Mouse (Mus musculus) kidney, adult 9 months (tissue): Measurements from ENCODE around the gene Ldhd.

Experiments used
- DNase-seq: peaks from one replicate; pipeline ENCODE4 v3.0.0; 2022

Gene Ldhd

DNA sequence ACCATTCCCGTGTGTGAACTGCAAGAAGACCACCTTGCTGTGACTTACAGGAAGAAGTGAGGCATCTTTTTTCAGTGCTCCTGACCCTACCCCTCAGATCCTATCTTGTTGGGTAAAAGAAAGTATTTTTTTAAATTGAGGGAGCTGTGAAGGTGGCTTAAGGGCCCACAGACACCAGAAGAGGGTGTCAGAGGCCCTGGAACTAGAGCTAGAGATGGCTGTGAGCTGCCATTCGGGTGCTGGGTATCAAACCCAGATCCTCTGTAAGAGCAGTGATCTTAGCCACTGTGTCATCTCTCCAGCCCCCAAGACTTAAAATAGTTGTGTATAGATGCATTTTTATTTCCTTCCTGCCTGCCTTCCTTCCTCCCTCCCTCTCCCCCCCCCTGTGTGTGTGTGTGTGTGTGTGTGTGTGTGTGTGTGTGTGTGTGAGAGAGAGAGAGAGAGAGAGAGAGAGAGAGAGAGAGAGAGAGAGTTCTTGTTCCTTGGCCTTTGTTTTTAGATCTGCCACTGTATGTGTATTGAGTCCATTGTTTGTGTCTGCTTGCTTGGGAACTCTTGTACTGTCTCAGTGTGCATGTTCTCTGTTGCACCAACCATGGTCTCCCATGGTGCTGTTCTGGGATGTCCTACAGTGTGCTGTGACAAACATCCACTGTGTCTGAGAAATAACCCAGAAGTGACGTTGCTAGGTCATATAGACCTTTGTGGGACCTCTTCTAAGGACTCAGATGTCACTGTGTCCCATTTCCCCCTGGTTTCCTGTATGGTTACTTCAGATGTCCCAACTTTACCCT lies 35.9 kb downstream of the Ldhd start:
- no peak for DNase-seq

DNA sequence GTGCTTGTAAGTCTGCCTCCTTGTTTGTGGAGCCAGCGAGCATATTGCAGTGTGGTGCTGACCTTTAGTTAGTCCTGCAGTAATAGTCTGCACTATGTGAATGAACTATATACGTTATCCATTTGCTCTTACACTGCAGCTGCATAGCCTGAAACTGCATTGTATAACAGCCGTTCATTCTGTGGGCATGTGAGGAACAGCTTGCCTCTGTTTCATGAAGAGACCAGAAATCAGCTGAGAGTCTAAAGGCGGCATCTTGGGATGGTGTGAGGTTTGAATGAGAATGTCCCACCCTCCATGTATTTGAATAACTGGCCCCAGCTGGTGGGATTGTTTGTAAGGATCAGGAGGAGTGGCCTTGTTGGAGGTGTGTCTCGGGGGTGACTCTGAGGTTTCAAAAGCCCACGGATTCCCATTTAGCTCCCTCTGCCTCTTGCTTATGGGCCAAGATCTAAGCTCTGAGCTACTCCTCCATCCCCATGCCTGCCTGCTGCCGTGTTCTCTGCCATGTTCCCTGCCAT lies 37.7 kb downstream of the Ldhd start:
- no peak for DNase-seq

DNA sequence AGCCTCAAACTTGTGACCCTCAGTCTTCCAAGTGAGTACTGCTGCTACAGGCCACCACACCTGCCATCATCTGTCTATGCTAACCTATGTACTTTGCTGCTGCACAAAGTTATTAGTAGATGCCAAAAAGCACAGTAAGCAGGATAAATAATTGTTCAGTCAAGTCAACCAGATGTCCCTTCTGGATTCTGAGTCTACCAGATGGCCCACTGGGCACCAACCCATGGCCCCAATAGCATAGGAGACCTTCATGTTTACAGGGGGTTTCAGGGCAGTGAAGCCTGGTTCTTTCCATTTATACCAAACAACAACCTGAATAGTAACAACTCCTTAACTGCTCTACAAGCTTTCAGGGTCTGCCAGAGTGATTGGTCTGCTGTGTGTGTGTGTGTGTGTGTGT lies 39.0 kb downstream of the Ldhd start:
- no peak for DNase-seq

DNA sequence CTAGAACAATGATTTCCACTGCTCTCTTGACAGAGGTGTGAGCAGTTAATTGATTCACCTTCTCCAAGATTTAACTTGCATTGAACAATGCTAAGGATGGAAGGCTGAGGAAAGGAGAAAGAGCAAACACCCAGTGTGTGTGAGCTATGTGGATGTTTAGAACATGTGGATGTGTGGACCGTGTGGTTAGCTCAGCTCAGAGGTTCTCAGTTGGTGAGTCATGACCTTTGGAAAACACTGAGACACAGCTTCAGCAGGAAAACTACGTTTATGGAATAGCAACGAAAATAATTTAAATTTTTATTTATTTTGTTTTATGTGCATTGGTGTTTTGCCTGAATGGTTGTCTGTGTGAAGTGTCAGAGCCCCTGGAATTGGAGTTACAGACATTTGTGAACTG lies 40.0 kb downstream of the Ldhd start:
- DNase-seq = no peak

DNA sequence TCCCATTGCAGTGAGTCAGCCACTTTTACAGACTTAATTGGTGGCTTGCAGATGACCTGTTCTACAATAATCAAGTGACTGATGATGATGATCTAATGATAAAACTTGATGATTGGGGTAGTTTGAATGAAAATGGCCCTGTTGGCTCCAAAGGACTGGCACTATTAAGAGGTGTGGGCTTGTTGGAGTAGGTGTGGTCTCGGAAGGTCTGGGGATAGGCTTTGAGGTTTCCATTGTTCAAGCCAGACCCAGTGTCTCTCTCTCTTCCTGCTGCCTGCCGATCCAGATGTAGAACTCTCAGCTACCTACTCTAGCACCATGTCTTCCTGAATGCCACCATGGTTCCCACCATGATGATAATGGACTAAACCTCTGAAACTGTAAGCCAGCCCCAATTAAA lies 41.8 kb downstream of the Ldhd start:
- DNase-seq = no peak

DNA sequence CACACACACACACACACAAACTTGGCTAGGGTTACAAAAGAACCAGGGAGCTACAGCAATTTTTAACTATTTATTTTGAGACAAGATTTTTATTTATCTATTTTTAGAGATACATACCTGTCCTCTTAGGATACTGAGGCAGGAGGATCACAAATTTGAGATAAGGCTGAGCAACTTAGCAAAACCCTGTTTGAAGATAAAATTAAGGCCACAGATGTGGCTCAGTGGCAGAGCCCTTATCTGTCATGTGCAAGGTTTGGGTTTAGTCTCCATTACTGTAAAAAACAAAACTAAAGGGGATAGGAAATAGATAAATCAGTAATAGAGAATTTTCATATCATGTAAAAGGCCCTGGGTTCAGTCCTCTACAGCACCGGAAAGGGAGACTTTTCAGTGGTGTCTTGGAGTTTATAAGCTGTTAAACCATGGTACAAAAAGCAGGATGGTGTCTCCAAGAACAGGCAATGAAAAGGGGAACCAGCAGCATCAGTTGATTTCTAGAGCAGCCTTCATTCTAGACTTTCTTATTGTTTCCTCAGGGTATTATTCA lies 42.6 kb downstream of the Ldhd start:
- no peak for DNase-seq

DNA sequence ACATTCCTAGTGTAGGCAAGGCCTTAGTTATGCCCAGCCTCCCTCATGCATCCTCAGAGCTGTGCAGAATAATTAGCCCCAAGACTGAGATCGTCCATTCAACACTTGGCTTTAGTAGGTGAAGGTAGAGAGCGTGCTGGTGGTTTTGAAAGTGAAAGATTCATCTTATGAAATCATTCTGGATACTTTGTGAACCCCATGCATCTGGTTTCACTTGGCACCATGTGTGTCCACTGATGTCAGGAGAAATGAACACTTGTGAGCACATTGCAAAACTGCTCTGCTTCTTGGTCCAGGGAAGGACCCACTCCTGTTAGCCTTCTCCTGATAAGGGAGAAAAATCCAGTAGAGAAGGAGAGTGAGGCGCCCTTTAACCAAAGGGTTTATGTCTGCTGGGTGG lies 45.2 kb downstream of the Ldhd start:
- no peak for DNase-seq

DNA sequence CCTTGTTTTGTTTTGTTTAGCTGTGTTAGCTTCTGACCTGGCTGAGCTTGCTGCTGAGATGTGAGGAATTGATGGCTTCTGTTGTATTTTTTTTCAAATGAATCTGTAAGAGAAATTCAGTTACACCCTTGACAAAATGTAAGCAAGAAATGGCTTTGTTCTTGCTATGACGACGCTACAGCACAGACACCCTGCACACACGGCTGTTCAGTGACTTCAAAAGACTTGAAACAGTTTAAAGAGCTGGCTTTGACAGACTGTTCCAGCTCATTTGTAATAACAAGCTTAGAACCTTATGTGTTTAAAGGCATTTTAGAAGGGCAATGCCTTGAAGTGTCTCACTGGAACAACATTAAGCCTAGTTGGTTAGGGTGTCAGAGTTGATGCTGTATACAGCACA lies 47.8 kb downstream of the Ldhd start:
- DNase-seq = no peak

DNA sequence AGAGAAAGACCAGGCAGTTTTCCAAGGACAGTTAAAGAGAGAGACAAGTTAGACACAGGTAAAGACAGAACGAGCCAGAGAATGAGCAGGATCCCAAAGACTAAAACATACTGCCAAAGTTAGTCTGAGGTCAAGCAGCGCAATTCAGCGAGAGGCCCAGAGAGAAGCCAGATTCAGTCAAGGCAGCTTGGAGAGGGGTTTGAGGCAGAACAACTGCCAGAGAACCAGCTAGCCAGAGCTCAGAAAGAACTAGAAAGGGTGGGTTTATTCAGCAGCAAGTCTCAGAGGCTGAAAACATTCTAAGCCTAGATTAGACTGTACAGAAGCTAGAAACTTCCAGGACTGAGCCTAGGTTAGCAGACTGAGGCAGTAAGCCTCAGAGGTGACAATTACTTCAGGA lies 49.9 kb downstream of the Ldhd start:
- DNase-seq = no peak

DNA sequence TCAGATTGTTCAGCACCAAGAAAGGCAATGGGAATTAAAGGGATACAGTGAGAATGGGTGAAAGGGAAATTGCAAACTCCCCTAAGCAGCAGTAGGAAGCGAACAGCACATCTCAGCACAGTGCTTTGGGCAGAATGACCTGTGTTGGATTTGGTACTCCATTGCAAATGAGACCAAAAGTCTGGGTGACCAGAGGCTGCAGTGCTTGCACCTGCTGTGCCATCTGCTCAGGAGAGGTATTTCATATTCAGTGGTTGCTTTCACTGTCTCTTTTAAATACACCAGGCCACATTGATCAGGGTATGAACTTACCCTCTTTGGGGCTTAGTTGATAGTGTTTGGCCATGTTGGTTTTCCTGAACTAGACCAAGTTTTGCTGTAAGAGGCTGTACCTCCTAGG lies 50.9 kb downstream of the Ldhd start:
- no peak for DNase-seq

DNA sequence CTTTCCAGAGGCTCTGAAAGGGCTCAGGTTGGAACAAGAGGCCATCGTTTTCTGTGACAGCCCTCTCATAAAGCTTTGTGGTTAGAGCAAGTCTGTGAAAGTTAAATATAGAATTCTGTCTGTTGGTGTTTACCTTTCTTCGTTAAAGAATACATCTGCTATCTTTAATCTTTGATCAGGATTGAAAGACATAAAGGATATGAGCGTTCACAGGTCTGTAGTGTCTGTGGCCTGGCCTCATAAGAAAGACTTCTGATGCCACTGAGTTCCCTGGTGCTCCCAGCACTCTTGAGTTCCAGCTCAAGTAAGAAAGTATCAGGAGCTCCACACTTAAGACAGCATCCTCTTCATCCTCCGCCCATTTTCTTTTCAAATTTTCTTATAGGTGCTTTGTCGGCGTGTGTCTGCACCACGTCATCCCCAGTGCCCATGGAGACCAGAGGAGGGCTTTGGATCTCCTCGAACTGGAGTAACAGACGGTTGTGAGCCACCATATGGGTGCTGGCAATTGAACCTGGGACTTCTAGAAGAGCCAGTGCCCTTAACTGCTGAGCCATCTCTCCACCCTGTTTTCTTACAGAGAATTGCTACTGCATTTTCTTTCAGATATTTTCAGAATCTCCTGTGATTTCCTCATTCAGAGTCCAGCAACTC lies 52.2 kb downstream of the Ldhd start:
- no peak for DNase-seq

DNA sequence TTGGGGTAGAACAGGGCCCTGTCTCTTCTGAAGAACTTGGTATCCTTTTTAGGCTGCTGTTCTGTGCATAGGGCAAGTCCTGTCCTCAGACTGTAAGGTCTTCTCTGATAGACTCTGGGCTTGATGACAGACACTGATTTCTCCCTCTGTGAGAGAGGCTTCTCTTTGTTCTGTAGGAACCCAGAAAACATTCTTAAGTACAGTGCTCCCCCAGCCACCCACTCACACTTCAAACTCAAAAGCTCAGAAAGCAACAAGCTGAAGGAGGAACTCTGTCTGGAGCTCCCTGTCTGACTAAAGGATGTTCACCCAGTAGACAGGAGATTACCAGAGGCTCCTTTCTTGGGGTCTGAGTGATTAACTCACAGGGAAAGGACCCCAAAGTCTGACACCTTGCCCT lies 53.7 kb downstream of the Ldhd start:
- DNase-seq = no peak

DNA sequence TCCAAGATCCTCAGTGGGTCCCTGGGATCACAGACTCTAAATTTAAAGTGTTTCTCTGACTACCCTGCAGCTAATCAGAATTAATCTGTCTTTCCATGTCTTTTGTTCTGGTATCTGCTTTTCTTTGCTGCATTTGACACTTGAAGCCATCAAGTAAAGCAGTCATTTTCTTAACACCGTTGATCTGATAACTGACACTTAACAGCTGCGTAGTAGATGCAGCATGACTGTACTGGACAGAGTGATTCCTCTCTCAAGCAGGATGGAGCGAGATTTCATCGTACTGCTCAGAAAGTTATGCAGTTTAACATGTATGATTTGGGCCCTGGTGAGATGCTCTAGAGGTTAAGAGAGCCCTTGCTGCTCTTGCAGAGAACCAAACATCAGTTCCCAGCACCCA lies 54.7 kb downstream of the Ldhd start:
- DNase-seq = no peak

DNA sequence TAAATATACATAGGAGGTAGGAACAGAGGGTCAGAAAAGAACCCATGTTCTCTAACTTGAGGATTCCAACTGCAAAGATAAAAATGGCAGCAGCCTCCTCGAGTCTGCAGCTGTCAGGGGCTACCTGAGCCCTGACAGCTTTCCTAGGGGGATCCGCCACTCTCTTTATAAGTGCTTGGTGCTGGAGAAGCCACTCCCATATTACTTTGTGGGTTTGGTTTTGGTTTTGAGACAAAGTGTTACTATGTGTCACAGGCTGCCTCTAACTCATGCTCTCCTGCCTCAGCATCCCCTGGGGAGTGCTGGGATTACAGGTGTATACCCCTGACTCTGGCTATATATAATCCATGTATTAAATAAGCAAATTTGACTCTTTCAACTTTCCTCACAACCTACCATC lies 56.2 kb downstream of the Ldhd start:
- no peak for DNase-seq
